ENCODE assay signal across 21 mouse cellular contexts in genomic region chr10:70847341-70847882, GRCm38 (mm10).
DNase-seq lines count a peak whose midpoint lies in the region; ATAC-seq and TF ChIP-seq lines count a peak whose summit lies in the region.
"Had no signal": no experiment of that assay in that cellular context is flagged by ENCODE, and none has a peak within 500 bp of the region (broad histone marks: within the 10 kb centered on the region; RNA-seq: fewer than 3 reads in every experiment).

No protein-coding gene starts in this region.

- H3K4me1 ChIP-seq in kidney, postnatal 0 days (replicated peaks; ENCODE audit: insufficient read depth, low read length) = no peaks in the 10 kb centered on the region
- no peaks in the 10 kb centered on the region for H3K4me1 ChIP-seq in kidney, embryonic 15.5 days
- H3K4me1 ChIP-seq in ES-E14 (ENCODE audit: control insufficient read depth in 2 of 2, insufficient read depth in 2 of 2, low read length in 2 of 2, poor library complexity in 1 of 2) = peaks cover 10 to 11% of the 10 kb centered on the region in 2 experiments
- H3K4me1 ChIP-seq: hindbrain, embryonic 10.5 days; megakaryocyte, embryonic 14.5 days; stomach, embryonic 15.5 days had no signal

- no peaks in the 10 kb centered on the region for H3K27me3 ChIP-seq in kidney, postnatal 0 days (ENCODE audit: insufficient read depth, low read length)
- no peaks in the 10 kb centered on the region for H3K27me3 ChIP-seq in kidney, embryonic 15.5 days
- no peaks in the 10 kb centered on the region for H3K27me3 ChIP-seq in C2C12 (ENCODE audit: control insufficient read depth, insufficient read depth, insufficient read length)
- H3K27me3 ChIP-seq: CH12.LX; megakaryocyte, embryonic 14.5 days; stomach, embryonic 15.5 days had no signal

- no peak overlapping the region for H3ac ChIP-seq in C2C12 (ENCODE audit: control insufficient read depth, insufficient read length, low read depth)

- no peak overlapping the region for H3K9ac ChIP-seq in kidney, postnatal 0 days (ENCODE audit: low read depth, low read length)
- H3K9ac ChIP-seq in kidney, embryonic 15.5 days = no peak overlapping the region
- peak overlapping the region; percentile 30; the same call in 1 of the 2 replicates for H3K9ac ChIP-seq in ES-E14 (ENCODE audit: insufficient read depth, low read depth, low read length, poor library complexity, severe bottlenecking)
- H3K9ac ChIP-seq: liver, embryonic 14.5 days; stomach, embryonic 15.5 days had no signal

- WGBS in kidney, postnatal 0 days = 59% methylated on average over 3 of the region's 3 CpGs
- WGBS in kidney, embryonic 15.5 days = 59% methylated on average over 3 of the region's 3 CpGs

- ATAC-seq in kidney, postnatal 0 days (replicated peaks; ENCODE audit: low FRiP score, low read depth) = no peak
- ATAC-seq in kidney, embryonic 15.5 days (replicated peaks; ENCODE audit: low FRiP score) = no peak
- ATAC-seq in megakaryocyte, adult 5-6 weeks (ENCODE audit: poor library complexity, severe bottlenecking) = no peak

- in situ Hi-C loops in ES-E14 (cut with MboI; ENCODE audit: low sequenced_read_pairs in 2 of 2, unreplicated experiment in 2 of 2) = no loop called here

- no peaks in the 10 kb centered on the region for H3K9me3 ChIP-seq in kidney, postnatal 0 days (replicated peaks; ENCODE audit: low read length)
- H3K9me3 ChIP-seq in kidney, embryonic 15.5 days (replicated peaks) = 0 out of 2 replicates have a peak, but pooled peaks cover 4% of the 10 kb centered on the region
- H3K9me3 ChIP-seq in ES-E14 (ENCODE audit: control insufficient read depth, insufficient read depth, low read depth, low read length) = no peaks in the 10 kb centered on the region
- H3K9me3 ChIP-seq: hindbrain, embryonic 10.5 days; stomach, embryonic 15.5 days had no signal

- no peaks in the 10 kb centered on the region for H3K79me3 ChIP-seq in C2C12 (ENCODE audit: low read depth)

- H3K4me2 ChIP-seq in kidney, postnatal 0 days (ENCODE audit: low read length) = no peak overlapping the region
- no peak overlapping the region for H3K4me2 ChIP-seq in kidney, embryonic 15.5 days
- H3K4me2 ChIP-seq: stomach, embryonic 15.5 days had no signal

- H3K4me3 ChIP-seq in kidney, postnatal 0 days (replicated peaks; ENCODE audit: low read depth, low read length) = no peak overlapping the region
- H3K4me3 ChIP-seq in kidney, embryonic 15.5 days (replicated peaks) = no peak overlapping the region
- H3K4me3 ChIP-seq in C2C12 (ENCODE audit: insufficient read depth, poor library complexity, severe bottlenecking) (no peak overlapping the region), ES-E14 (ENCODE audit: insufficient read depth in 1 of 2, low read depth in 1 of 2, low read length in 2 of 2, poor library complexity in 1 of 2, severe bottlenecking in 1 of 2) (peak overlapping the region in 1 of 2 experiments; percentile 2; a peak in 1 of 4 replicates)
- H3K4me3 ChIP-seq: hindbrain, embryonic 10.5 days; layer of hippocampus, adult 2 months; megakaryocyte, embryonic 14.5 days; stomach, embryonic 15.5 days had no signal

- no peaks in the 10 kb centered on the region for H3K79me2 ChIP-seq in C2C12 (ENCODE audit: control insufficient read depth, insufficient read depth)

- no peak overlapping the region for H3K27ac ChIP-seq in kidney, postnatal 0 days
- no peak overlapping the region for H3K27ac ChIP-seq in kidney, embryonic 15.5 days
- peak overlapping the region; percentile 79; the same call in 1 of the 2 replicates for H3K27ac ChIP-seq in ES-E14 (ENCODE audit: insufficient read depth, low read depth, low read length, poor library complexity, severe bottlenecking)
- H3K27ac ChIP-seq: hindbrain, embryonic 10.5 days; layer of hippocampus, adult 2 months; liver, embryonic 14.5 days; stomach, embryonic 15.5 days had no signal

- TF ChIP-seq CTCF in kidney, postnatal 0 days (IDR thresholded peaks at IDR 0.05; ENCODE audit: low read depth) = no peak
- TF ChIP-seq CTCF in C2C12 (IDR thresholded peaks at IDR 0.05; ENCODE audit: control insufficient read depth, insufficient read depth, insufficient read length) = no peak

- peak; percentile 47 for DNase-seq in kidney, postnatal 0 days (ENCODE audit: low spot score)
- no peak for DNase-seq in ES-E14 (ENCODE audit: low read depth, low spot score)
- peak; percentile 35 for DNase-seq in mesoderm, embryonic 11.5 days (ENCODE audit: low read depth, low spot score)
- no peak for DNase-seq in B cell, adult 2 months
- DNase-seq: cerebellum, adult 11 months; cerebellum, postnatal 25 days; embryo, embryonic 11 days; gastrocnemius, postnatal 25 days; kidney, adult 11 months; kidney, postnatal 10 days; right cerebral cortex, postnatal 14 days; thymus, postnatal 14 days had no signal

- no peaks in the 10 kb centered on the region for H3K36me3 ChIP-seq in kidney, postnatal 0 days (ENCODE audit: insufficient read depth, low read length)
- H3K36me3 ChIP-seq in kidney, embryonic 15.5 days = no peaks in the 10 kb centered on the region
- H3K36me3 ChIP-seq in C2C12 (ENCODE audit: control insufficient read depth, insufficient read depth) = no peaks in the 10 kb centered on the region
- no peaks in the 10 kb centered on the region for H3K36me3 ChIP-seq in ES-E14 (ENCODE audit: control insufficient read depth, insufficient read depth, low read length, poor library complexity, severe bottlenecking)
- H3K36me3 ChIP-seq: hindbrain, embryonic 10.5 days; stomach, embryonic 15.5 days had no signal

TF ChIP-seq in C2C12, 6 proteins besides CTCF, POLR2A, EP300 and RAD21:
- TF ChIP-seq FOSL1 (IDR thresholded peaks at IDR 0.05; ENCODE audit: insufficient read depth, low read length, poor library complexity, severe bottlenecking) = peak; percentile 53
- no peak for TF ChIP-seq USF1 (IDR thresholded peaks at IDR 0.05; ENCODE audit: low read depth)

TF ChIP-seq in ES-E14, 5 proteins besides CTCF, POLR2A, EP300 and RAD21:
- TF ChIP-seq ZC3H11A (IDR thresholded peaks at IDR 0.05; ENCODE audit: borderline replicate concordance, low read depth, low read length) (no peak), CHD2 (IDR thresholded peaks at IDR 0.05; ENCODE audit: low read depth, low read length) (no peak), HCFC1 (IDR thresholded peaks at IDR 0.05; ENCODE audit: borderline replicate concordance, insufficient read depth, low read length) (no peak), MAFK (IDR thresholded peaks at IDR 0.05; ENCODE audit: insufficient read depth, low read depth, low read length) (no peak), ZNF384 (IDR thresholded peaks at IDR 0.05; ENCODE audit: low read depth, low read length) (no peak)

Comparison
In these comparisons a context has a peak if more than half of its experiments do, and no peak if none do; other contexts are left out.
1. DNase-seq: peak in kidney, postnatal 0 days (single experiment) and mesoderm, embryonic 11.5 days (single experiment); none in ES-E14 (single experiment) and B cell, adult 2 months (0 of 2).